Mouse (Mus musculus): Measurements from ENCODE around the gene Nfkbiz. TPM values are rescaled to one million over a fixed set of nuclear protein-coding genes. Genes with fewer than 3 reads are reported as not detected.
"Not testable (repeated sequence)": the region's sequence is repeated elsewhere in the genome, so short reads cannot be mapped to it uniquely, and the experiment has no call there.

Gene Nfkbiz
- 1 to 10 TPM; 1.9 to 2.3 (median 2.1) TPM for total RNA-seq (2022)

DNA sequence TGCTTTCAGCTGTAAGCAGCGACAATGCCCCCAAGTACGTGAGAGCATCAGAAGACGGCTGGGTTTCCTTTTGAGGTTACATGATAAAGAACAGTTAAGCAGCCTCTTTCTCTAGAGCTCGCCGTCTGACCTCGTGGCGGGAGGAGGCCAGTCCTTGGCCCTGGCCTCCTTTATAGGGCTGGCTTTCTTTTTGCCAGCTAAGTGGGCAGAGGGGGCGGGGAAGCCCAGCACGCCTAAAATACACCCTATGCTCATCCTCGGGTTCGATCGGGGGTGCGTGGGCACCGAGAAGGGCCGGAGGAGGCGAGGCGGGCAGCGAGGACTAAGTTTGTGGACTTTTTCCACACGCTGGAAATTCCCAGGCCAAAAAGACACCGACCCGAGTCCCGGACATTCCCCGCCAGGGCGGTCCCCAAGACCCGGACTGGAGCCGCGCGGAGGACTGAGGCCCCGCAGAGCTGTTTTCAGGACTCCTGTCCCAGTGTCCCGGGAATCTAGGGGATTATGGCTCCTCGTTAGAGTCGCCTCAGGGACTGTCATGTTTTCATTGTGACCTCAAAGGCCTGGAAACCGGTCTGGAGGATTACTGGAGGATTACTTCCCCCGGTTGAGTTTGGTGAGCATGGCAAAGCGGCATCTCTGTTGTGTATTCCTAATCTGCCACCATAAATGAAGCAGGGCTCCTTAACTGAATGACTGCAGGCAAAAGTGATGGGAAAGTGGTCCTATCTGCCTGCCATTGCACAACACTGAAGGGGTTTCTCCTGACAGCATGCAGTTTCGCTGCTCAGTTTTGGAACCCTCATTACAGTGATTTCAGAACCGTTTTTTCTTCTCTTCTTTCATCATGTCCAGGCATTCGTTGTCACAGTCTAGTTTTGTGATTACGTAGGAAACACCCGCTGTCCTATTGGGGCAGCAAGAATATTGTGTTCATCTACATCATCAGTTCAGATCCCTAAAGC lies at the start of gene Nfkbiz:
TSS of gene Nfkbiz (minus strand) at position 390 of the 965 bp plus-strand sequence.
- peak; percentile 92 for DNase-seq (ENCODE audit: low spot score)

GRCm38 (mm10) chr16:55887814-55888583 lies 49.3 kb upstream of the Nfkbiz start:
- no peak for DNase-seq (ENCODE audit: low spot score)

DNA sequence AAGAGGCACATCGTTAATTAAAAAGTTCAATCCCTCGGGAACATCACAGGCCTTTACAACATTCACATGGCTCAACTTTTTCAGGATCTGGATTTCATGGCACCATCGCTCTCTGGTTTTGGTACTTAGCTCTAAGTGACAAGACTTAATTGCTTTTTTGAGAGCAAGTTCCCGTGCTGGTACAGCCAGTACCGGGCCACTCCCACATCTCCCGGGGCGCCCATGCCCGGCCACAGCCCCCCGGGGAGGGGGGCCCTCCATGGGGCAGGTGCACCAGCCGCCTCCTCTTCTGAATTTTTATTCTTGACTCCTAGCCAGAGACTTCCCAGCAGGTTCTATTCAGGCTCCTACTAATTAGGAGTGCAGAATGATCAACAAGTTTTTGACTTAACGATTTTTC lies 45.5 kb upstream of the Nfkbiz start:
- DNase-seq (ENCODE audit: low spot score): no peak

GRCm38 (mm10) chr16:55876025-55876424 lies 37.3 kb upstream of the Nfkbiz start:
- no peak for DNase-seq (ENCODE audit: low spot score)

DNA sequence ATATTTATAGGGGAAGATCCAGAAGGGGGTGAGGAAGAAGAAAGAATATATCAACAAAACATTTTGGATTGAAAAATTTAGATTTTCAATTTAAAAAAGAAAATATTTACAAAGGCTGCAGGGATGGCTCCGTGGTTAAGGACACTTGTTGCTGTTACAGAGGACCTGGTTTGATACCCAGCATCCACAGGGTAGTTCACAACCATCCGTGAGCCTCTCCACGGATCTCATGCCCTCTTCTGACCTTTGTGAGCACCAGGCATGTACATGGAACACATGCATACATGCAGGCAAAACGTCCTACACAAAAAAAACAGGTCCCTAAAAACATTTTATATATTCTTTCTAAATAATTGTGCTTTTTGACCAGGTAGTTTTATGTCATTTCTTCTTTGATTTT lies 25.1 kb upstream of the Nfkbiz start:
- DNase-seq (ENCODE audit: low spot score): no peak

DNA sequence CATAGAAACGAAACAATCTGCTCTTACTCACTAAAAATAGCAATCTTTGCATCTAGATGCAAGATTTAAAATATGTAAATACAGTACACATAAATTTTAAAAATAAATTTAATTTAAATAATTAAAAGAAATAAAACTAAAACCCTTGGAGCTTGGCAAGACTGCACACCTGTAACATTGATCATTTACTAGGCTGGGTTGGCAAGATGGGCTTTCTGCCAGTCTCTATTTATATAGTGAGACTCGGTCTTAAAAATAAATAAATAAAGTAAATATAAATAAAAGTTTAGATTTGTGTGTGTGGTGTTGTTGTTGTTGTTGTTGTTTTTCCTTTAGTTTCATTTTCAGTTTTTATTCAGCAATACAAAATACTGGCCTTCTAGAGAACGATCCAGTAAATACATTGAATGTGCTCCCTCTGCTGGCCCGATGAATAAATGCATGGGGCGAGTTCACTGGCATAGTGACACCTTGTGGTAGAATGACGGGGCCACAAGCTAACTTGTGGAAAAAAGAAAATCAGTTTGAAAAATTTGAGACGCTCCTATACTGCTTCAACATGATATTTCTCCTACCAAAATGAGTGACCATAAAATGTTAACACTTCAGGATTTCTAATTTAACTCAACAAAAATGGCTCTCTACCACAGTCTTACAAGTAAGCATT lies 24.6 kb upstream of the Nfkbiz start:
- DNase-seq (ENCODE audit: low spot score): peak; percentile 73

GRCm38 (mm10) chr16:55861104-55861503 lies 22.4 kb upstream of the Nfkbiz start:
- DNase-seq (ENCODE audit: low spot score): no peak

GRCm38 (mm10) chr16:55859421-55859820 lies 20.7 kb upstream of the Nfkbiz start:
- DNase-seq (ENCODE audit: low spot score): not testable (repeated sequence)

DNA sequence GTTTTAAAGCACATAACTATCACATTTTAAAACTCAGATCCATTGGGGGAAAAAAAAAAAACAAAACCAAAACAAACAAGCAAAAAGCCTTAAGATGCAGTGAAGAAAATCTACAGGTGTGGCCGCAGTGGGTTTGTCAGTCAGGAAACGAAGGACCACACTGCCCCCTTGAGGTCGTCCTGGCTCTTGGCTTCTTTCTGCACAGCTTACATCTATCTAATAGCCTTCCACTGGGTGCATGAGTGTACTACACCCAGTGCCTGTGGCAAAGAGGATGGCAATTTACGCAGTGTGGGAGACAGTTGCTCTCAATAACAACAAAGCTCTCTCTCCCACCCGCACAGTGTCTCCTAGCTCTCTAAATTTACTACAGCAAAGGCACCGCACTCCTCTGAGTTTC lies 19.8 kb upstream of the Nfkbiz start:
- peak; percentile 37 for DNase-seq (ENCODE audit: low spot score)

DNA sequence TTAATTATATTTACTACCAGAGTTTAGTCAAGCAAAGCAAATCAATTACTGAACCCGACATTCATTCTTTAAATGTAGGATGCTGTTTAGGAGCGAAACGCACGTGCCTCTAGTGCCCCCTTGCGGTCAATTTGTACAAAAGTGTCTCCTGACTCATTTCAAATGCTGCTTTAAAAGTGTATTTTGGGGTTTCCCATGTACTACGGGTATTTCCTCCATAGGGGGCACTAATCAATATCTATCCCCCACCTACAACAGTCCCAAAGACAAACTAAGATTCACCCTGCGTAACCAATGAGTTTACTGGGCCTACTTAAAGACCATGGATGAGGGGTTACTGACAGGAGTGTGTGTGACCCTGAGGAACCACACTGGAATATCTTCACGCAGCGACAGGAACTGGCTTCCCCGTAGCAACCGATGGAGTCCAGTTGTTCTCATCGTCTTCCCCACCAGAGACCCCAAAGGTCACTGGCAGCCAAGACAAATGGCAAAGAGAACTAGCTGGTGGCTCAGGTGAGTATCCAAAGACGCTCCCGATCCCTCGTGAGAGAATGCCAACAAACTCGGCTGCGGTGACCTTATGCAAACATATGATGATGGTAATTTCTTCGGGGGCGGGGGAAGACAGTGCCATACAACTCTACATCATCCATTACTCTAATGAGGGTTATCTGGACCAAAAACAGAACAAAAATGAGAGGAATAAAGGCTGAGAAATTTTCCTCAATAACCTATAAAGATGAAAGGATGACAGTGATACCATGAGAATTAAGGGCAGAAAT lies 14.4 kb upstream of the Nfkbiz start:
- DNase-seq (ENCODE audit: low spot score): peak; percentile 83

- DNase-seq (ENCODE audit: low spot score): no peak
Observed at GRCm38 (mm10) chr16:55852515-55852914, 13.8 kb upstream of the Nfkbiz start.

- no peak for DNase-seq (ENCODE audit: low spot score)
Observed at GRCm38 (mm10) chr16:55850485-55850884, 11.8 kb upstream of the Nfkbiz start.

DNA sequence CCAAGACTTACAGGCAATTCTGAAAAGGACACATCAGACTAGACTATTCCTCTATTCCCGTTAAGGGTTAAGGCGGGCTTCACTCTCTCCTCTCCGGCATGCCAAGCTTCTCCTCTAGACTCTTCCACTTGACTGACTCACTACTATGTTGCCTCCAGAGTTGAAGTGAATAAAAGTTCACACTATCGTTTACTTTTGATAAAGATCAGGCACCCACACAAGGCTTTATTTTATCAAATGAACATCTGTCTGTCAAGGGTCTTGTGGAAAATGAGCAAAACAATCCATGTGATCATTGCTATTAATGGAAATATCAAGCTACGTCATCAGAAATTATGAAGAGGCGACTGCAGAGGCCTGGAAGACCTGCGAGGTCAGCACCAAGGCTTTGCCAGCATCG lies 9.0 kb upstream of the Nfkbiz start:
- DNase-seq (ENCODE audit: low spot score): no peak

DNA sequence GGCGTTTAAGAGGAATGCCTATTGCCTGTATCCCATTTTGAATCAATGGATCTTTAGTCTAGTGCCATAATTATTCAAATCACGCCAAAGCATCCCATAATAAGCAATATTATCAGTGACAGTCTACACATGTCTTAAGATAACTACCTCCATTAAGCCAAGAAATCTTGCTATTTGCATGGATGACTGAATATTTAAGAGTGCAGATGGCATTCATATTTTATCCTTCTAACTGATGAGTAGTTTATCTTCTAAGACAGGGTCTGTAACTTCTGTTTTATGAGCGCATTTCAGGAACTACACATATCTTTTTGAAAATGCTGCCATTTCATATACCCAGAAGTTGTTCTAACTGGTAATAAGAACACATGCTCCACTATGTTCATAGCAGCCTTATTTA lies 6.1 kb upstream of the Nfkbiz start:
- DNase-seq (ENCODE audit: low spot score): no peak

DNA sequence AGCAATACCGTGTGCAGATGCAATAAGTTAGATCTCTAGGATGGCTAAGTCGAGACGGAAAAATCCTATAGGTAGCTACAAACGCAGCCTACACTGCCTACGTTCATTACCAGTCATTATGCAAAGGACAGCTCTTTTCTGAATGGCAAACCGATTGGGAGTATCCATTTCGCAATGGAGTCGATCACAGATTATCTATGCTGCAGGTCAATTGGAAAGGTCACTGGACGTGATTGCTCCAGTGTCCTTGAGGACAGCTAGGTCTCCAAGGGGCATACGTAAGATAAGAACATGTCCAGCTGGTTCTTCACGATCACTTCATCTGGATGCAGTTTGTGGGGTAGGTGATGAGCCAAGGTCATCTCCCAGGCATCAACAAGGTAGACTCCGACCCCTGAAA lies 5.2 kb upstream of the Nfkbiz start:
- DNase-seq (ENCODE audit: low spot score): no peak

DNA sequence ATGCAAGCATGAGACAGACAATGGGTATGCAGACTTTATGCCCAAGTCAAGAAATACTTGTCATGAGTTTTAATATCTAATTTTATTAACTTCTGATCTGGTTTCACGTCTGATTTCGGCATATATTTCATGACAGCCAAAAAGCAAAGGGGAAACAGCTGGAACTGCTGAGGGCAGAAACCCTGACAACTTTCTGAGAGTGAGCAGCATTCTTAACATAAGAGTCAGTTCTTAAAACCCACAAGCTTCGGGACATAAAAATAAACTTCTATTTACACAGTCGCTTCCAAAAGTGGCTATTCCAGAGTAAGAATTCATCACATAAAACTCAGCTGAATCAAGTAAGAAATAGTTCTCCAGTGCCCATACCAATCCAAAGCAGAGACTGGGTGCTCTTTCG lies 4.4 kb upstream of the Nfkbiz start:
- no peak for DNase-seq (ENCODE audit: low spot score)

DNA sequence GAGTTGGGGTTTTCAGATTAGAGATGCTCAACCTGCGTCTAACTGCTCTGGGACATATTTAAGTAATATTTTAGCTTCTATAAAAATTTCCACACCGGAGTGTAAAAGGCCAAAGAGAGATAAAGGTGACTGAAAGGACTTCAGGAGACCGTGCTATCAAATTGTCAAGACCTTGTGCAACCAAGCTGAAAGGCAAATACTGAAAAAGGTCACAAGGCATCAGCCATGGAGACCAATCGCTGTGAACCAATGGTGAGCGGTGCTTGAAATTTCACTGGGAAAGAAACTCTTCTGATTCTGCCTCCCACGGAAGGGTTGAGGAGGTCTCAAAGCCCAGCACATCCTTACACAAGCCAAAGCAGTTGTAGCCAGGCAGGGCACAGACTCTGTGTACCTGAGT lies 2.8 kb upstream of the Nfkbiz start:
- DNase-seq (ENCODE audit: low spot score): no peak

DNA sequence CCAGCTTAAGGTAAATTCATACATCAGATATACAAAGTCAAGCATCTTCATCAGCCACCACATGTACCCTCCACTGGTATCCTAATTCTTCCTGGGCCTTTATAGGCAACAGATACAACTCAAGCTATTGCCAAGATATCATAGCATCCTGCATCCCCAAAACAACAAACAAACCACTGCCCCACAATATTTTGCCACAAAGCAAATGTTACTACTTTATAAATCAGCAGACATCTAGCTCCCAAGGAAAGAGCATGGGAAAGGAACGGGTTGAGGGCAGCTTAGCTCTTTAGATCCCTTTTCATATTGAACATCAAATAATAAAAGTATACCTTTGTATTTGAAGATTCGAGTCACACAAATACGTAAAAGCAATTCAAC lies 580 bp downstream of the Nfkbiz start:
- no peak for DNase-seq (ENCODE audit: low spot score)

DNA sequence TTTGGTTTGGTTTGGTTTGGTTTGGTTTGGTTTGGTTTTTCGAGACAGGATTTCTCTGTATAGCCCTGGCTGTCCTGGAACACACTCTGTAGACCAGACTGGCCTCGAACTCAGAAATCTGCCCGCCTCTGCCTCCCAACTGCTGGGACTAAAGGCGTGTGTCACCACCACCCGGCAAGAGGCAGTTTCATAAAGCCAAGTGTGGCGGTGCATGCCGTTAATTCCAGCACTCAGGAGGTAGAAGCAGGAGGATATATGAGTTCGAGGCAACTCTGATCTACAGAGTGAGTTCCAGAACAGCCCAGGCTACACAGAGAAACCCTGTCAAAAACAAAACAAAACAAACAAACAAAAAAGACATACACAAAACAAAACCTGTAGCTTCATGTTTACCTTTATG lies 1.0 kb downstream of the Nfkbiz start:
- not testable (repeated sequence) for DNase-seq (ENCODE audit: low spot score)

DNA sequence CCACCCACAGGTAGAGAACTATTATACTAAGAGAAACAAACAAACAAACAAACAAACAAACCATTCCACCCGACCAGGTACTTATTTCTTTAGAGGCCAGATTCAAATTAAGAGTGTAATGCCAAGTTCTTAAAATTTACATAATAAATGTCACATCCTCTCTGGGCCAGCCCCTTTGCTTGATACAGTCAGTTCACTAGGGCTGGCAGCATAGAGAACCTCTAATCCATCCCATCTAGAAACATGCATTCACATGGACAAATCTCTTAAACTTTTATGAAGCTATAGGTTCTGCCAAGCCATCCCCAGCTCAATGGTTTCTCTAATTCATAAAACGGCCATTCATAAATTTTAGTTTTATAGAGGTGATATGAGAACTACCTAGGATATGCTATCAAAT lies 1.5 kb downstream of the Nfkbiz start:
- no peak for DNase-seq (ENCODE audit: low spot score)

DNA sequence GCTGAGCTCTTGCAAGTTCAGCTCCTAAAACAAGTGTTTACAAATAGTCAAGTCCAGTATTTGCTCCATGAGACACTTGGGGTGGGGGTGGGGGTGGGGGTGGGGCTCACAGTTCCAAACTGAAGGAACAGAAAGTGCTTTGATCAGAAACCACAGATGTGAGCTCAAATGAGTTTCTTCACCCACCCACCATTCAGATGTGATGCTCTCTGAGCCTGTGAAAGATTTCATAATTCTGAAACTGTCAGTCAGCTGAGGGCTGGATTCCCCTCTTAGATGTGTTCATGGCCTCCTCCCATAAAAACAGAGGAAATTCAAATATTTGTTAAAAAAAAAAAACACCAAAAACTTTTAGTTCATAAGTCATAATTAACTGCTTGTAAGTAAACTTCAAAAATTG lies 2.9 kb downstream of the Nfkbiz start:
- no peak for DNase-seq (ENCODE audit: low spot score)

Data from heart, adult 8-10 months (tissue).